8 mouse cellular contexts compared by ENCODE assay signal in genomic region chr4:108833828-108834114, GRCm38 (mm10). TPM values are rescaled to one million over a fixed set of nuclear protein-coding genes. Genes with fewer than 3 reads are reported as not detected.
DNase-seq lines count a peak whose midpoint lies in the region; ATAC-seq and TF ChIP-seq lines count a peak whose summit lies in the region.

No protein-coding gene starts in this region.

- no peak for ATAC-seq in lung, embryonic 15.5 days (ENCODE audit: borderline replicate concordance, extremely low read depth, low FRiP score, low TSS enrichment)
- no peak for ATAC-seq in limb, embryonic 15.5 days (ENCODE audit: insufficient number of reproducible peaks, low FRiP score, low TSS enrichment, low read depth)

- H3K9me3 ChIP-seq in lung, embryonic 15.5 days, result no peaks in the 10 kb centered on the region
- H3K9me3 ChIP-seq in limb, embryonic 15.5 days, result no peaks in the 10 kb centered on the region

- no peak for DNase-seq in lung, postnatal 36 days
- peak; percentile 56 for DNase-seq in fibroblast of lung, adult 2 months (ENCODE audit: low read depth)
- DNase-seq in left cerebral cortex, postnatal 36 days (ENCODE audit: low spot score in 2 of 2), result no peak
- no peak for DNase-seq in thymus, adult 18-20 months
- no peak for DNase-seq in retina, postnatal 1 day

- 0% methylated on average over 6 of the region's 6 CpGs for WGBS in lung, embryonic 15.5 days
- WGBS in limb, embryonic 15.5 days, result under 1% methylated on average over 6 of the region's 6 CpGs
- under 1% methylated on average over 6 of the region's 6 CpGs for WGBS in small intestine, adult 2 months

- peak overlapping the region; percentile 69 for H3K9ac ChIP-seq in lung, embryonic 15.5 days
- peak overlapping the region; percentile 92 for H3K9ac ChIP-seq in limb, embryonic 15.5 days

- TF ChIP-seq CTCF in small intestine, adult 2 months (IDR thresholded peaks at IDR 0.05; ENCODE audit: extremely low read depth, insufficient read length, insufficient replicate concordance, low read depth, low read length), result no peak

- H3K4me2 ChIP-seq in lung, embryonic 15.5 days, result peak overlapping the region; percentile 74
- H3K4me2 ChIP-seq in limb, embryonic 15.5 days, result peak overlapping the region; percentile 57

- intact Hi-C loops in left cerebral cortex, postnatal 36 days (cut with DNase I), result loop anchor here (2.0 kb wide), 1 partner anchor 53 kb away; the partner anchor contains the start of gene Zfyve9

- peaks cover 7% of the 10 kb centered on the region; the same call in 1 of the 2 replicates for H3K36me3 ChIP-seq in lung, embryonic 15.5 days
- H3K36me3 ChIP-seq in limb, embryonic 15.5 days, result peaks cover 10% of the 10 kb centered on the region
- peaks cover 8% of the 10 kb centered on the region for H3K36me3 ChIP-seq in small intestine, adult 2 months (ENCODE audit: control insufficient read depth, insufficient read depth, low read length)

- no peak for TF ChIP-seq POLR2A in small intestine, adult 2 months (IDR thresholded peaks at IDR 0.05; ENCODE audit: low read depth, low read length)

- H3K27ac ChIP-seq in lung, embryonic 15.5 days, result peak overlapping the region; percentile 99
- peak overlapping the region; percentile 98 for H3K27ac ChIP-seq in limb, embryonic 15.5 days
- H3K27ac ChIP-seq in small intestine, adult 2 months (ENCODE audit: insufficient read depth, low read depth, low read length), result peak overlapping the region; percentile 71

- no peaks in the 10 kb centered on the region for H3K27me3 ChIP-seq in lung, embryonic 15.5 days
- H3K27me3 ChIP-seq in limb, embryonic 15.5 days, result no peaks in the 10 kb centered on the region
- no peaks in the 10 kb centered on the region for H3K27me3 ChIP-seq in small intestine, adult 2 months (ENCODE audit: control insufficient read depth, insufficient read depth, low read length)

- peak overlapping the region; percentile 72 for H3K4me3 ChIP-seq in lung, embryonic 15.5 days
- peak overlapping the region; percentile 93 for H3K4me3 ChIP-seq in limb, embryonic 15.5 days
- H3K4me3 ChIP-seq in small intestine, adult 2 months (ENCODE audit: low read depth, low read length), result peak overlapping the region; percentile 84

- H3K4me1 ChIP-seq in lung, embryonic 15.5 days, result peaks cover 33% of the 10 kb centered on the region
- peaks cover 24% of the 10 kb centered on the region for H3K4me1 ChIP-seq in limb, embryonic 15.5 days
- peaks cover 7% of the 10 kb centered on the region; the same call in 1 of the 2 replicates for H3K4me1 ChIP-seq in small intestine, adult 2 months (ENCODE audit: control insufficient read depth, insufficient read depth, insufficient read length, low read length)

RNA-seq across cellular contexts. Expression of gene Btf3l4, which starts 0.4 kb away (rescaled TPM):
- 142 and 154 TPM in 2 replicates for polyA plus RNA-seq in lung, embryonic 15.5 days (2015; fragmentation: Nextera tagmentation; extraction: Ambion mirVana)
- polyA plus RNA-seq in limb, embryonic 15.5 days (2015; fragmentation: Nextera tagmentation; extraction: Ambion mirVana), result 129 and 140 TPM in 2 replicates
- 2.3 and 3.2 TPM in 2 replicates for polyA plus RNA-seq in small intestine, adult 2 months (2012; rRNA removed)
- 10 to 100 TPM; 87.3 to 92.0 TPM for total RNA-seq in left cerebral cortex, postnatal 36 days (2021)

RNA-seq across cellular contexts. Expression of gene Txndc12, which starts 0.6 kb away (rescaled TPM):
- polyA plus RNA-seq in lung, embryonic 15.5 days (2015; fragmentation: Nextera tagmentation; extraction: Ambion mirVana), result 125 and 132 TPM in 2 replicates
- polyA plus RNA-seq in limb, embryonic 15.5 days (2015; fragmentation: Nextera tagmentation; extraction: Ambion mirVana), result 109 and 112 TPM in 2 replicates
- polyA plus RNA-seq in small intestine, adult 2 months (2012; rRNA removed), result 2.9 and 4.0 TPM in 2 replicates
- 10 to 100 TPM; 39.4 to 40.9 TPM for total RNA-seq in left cerebral cortex, postnatal 36 days (2021)

RNA-seq across cellular contexts. Expression of gene Kti12, which starts 13.8 kb away (rescaled TPM):
- 55.1 and 58.6 TPM in 2 replicates for polyA plus RNA-seq in lung, embryonic 15.5 days (2015; fragmentation: Nextera tagmentation; extraction: Ambion mirVana)
- 48.5 and 51.8 TPM in 2 replicates for polyA plus RNA-seq in limb, embryonic 15.5 days (2015; fragmentation: Nextera tagmentation; extraction: Ambion mirVana)
- polyA plus RNA-seq in small intestine, adult 2 months (2012; rRNA removed), result 22.0 and 24.1 TPM in 2 replicates
- 10 to 100 TPM; 16.4 to 17.0 TPM for total RNA-seq in left cerebral cortex, postnatal 36 days (2021)

RNA-seq across cellular contexts. Expression of gene A730015C16Rik, which starts 14.6 kb away (rescaled TPM):
- 1.7 and 2.3 TPM in 2 replicates for polyA plus RNA-seq in lung, embryonic 15.5 days (2015; fragmentation: Nextera tagmentation; extraction: Ambion mirVana)
- 0.74 and 1.2 TPM in 2 replicates for polyA plus RNA-seq in limb, embryonic 15.5 days (2015; fragmentation: Nextera tagmentation; extraction: Ambion mirVana)
- 0.13 and 0.15 TPM in 2 replicates for polyA plus RNA-seq in small intestine, adult 2 months (2012; rRNA removed)
- total RNA-seq in left cerebral cortex, postnatal 36 days (2021), result under 1 TPM in 1 of 2 experiments, not detected in 1; 0.35 TPM

RNA-seq across cellular contexts. Expression of gene Rab3b, which starts 45.1 kb away (rescaled TPM):
- 7.0 and 7.6 TPM in 2 replicates for polyA plus RNA-seq in lung, embryonic 15.5 days (2015; fragmentation: Nextera tagmentation; extraction: Ambion mirVana)
- polyA plus RNA-seq in limb, embryonic 15.5 days (2015; fragmentation: Nextera tagmentation; extraction: Ambion mirVana), result 10.5 and 12.3 TPM in 2 replicates
- polyA plus RNA-seq in small intestine, adult 2 months (2012; rRNA removed), result 4.8 and 9.5 TPM in 2 replicates
- total RNA-seq in left cerebral cortex, postnatal 36 days (2021), result 10 to 100 TPM; 84.3 to 91.3 TPM

Comparison
In these comparisons a context has a peak if more than half of its experiments do, and no peak if none do; other contexts are left out.
1. RNA of gene Btf3l4, which starts 0.4 kb away (polyA plus RNA-seq): 142 to 154 TPM in lung, embryonic 15.5 days and 129 to 140 TPM in limb, embryonic 15.5 days; 2.3 to 3.2 TPM in small intestine, adult 2 months; every median in the first group is over 10 times any median in the second.
2. RNA of gene Txndc12, which starts 0.6 kb away (polyA plus RNA-seq): 125 to 132 TPM in lung, embryonic 15.5 days and 109 to 112 TPM in limb, embryonic 15.5 days; 2.9 to 4.0 TPM in small intestine, adult 2 months; every median in the first group is over 10 times any median in the second.
3. Peak in every context shown above with its lines, with median percentiles within 50 percentile points of each other: H3K27ac ChIP-seq and H3K4me3 ChIP-seq.